1 mouse cellular context compared by ENCODE assay signal in the genomic region with DNA sequence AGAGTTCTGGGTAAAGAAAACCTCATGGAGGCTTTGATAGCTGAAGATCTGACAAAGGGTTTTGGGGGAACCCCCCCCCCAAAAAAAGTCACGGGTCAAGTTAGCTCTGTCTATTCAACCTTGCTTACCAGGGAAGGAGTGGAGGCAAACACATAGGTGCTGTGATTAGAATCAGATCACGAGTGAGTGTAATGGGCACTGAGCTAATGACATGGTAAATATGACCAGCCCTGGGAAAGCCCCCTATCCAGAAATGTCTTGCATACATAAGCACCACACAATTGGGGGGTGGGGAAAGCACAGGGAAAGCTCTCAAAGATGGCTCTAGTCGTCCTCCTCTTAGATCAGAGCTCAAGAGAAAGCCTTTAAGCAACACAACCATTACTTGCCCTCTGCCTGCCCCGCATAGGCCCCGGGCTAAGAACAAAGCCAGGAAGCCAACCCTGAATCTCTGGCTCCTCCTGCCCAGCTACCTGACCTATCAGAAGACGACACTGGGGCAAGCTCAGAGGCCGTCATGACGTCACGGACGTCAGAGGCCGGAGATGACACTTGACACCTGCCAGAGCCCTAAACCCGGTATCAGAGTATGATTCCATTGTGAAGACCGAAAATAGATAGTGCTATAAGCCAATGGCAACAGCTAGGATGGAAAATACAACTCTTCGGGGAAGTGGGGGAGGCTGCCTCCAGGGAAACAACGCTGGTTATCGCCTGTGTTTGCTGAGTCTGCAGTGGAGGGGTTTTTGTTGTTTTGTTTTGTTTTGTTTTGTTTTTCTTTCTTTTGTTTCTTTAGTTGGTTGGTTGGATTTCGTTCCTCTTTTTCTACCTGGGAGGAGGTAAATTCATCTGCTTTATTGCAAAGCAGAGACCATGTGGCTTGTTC.
TF ChIP-seq lines count a peak whose summit lies in the region.

No protein-coding gene starts in this region.

TF ChIP-seq in MEL, 35 proteins besides CTCF, POLR2A, EP300 and RAD21 (continued from another document):
- TF ChIP-seq GABPA (IDR thresholded peaks at IDR 0.05; ENCODE audit: low read depth, low read length) (no peak), JUND (IDR thresholded peaks at IDR 0.05; ENCODE audit: low read depth, low read length) (no peak), ELF1 (IDR thresholded peaks at IDR 0.05; ENCODE audit: low read depth, low read length) (no peak), HCFC1 (IDR thresholded peaks at IDR 0.05; ENCODE audit: low read depth, low read length) (no peak), USF1 (IDR thresholded peaks at IDR 0.05; ENCODE audit: low read depth, low read length) (no peak), TCF12 (IDR thresholded peaks at IDR 0.05; ENCODE audit: low read depth, low read length) (no peak), MAZ (IDR thresholded peaks at IDR 0.05; ENCODE audit: low read depth, low read length) (no peak), ZNF384 (IDR thresholded peaks at IDR 0.05; ENCODE audit: low read depth, low read length) (no peak), ZC3H11A (IDR thresholded peaks at IDR 0.05; ENCODE audit: low read depth, low read length) (no peak), ZMIZ1 (IDR thresholded peaks at IDR 0.05; ENCODE audit: low read depth, low read length) (no peak)
